Mouse (Mus musculus) right cerebral cortex, postnatal 14 days (tissue): ENCODE results near the gene Aqp3.

ENCODE experiments used
- DNase-seq: peaks from one replicate; pipeline ENCODE4 v3.0.0; 2022

Gene Aqp3

GRCm38 (mm10) chr4:41057361-41057760, 40.6 kb downstream of the Aqp3 start:
- DNase-seq: no peak

GRCm38 (mm10) chr4:41056742-41057332, 41.1 kb downstream of the Aqp3 start:
- no peak for DNase-seq

DNA sequence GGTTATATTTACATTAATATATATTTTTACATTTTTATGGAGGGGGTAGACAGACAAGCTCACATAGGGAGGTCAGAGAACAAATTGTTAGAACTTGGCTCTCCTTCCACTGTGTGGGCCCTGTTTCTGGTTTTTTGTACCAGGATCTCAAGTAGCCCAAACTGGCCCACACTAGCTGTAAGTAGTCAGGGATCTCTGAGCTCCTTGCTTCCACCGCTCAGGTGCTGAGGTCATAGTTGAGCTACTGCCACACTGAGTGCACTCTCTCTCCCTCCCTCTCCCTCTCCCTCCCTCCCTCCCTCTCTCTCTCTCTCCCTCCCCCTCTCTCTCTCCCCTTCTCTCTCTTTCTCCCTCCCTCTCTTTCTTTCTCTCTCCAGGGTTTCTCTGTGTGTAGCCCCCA, 41.7 kb downstream of the Aqp3 start:
- DNase-seq: no peak

DNA sequence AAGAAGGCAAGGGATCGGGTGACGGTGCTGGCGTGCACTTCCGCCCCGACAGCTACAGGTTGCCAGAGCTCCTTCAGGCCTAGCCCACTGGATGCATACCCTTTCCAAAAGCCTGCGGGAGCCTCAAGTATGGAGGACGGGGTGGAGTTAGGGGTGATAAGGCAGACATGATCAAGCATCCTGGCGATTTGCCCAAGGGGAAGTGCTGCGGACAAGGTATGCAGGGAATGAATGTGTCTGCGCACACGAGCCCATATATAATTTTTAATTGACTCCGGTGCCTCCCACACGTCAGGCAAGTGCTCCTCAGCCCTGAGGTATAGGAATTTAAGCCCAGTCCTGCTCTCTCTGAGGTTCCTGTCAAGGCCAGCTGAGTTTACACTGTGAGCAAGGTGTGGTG, 42.9 kb downstream of the Aqp3 start:
- DNase-seq: no peak

GRCm38 (mm10) chr4:41051781-41052180, 46.2 kb downstream of the Aqp3 start:
- DNase-seq: no peak

DNA sequence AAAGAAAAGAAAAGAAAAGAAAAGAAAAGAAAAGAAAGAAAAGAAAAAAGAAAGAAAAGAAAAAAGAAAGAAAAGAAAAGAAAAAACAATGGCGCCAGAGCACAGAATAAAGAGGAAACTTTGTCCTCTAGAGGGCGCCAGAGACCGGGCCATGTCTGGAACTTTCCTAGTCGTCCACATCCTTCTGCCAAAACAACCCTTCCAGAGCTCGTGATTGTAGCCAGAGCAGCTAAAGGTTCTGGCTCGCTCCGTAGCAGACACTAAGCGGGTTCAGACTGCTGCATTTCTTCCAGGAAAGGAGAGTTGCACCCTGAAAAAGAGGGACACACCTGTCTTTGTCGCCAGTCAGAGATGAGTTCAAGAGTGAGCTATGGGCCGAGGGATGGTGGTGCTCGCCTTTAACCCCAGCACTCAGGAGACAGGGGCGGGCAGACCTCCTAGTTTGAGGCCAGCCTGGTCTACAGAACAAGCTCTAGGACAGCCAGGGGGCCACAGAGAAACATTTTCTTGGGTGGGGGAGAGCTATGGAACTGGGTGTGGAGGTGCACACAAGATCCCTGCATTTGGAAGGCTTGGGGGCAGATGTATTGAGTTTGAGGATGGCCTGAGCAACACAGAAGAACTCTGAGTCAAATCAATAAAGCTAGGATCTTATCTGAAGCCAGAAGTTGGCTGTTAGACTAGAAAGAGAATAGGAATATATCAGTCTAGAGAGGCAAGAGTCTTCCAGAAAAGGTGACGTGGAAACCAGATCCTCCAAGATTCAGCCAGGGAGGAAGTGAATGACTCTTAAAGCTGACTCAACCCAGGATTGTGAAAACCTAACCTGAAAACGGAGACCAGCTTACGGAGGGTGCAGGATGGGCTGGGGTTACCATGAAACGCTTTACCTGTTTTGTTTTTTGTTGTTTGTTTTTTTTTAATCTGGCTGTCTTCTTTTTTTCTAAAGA, 47.0 kb downstream of the Aqp3 start:
- peak; percentile 92 for DNase-seq

GRCm38 (mm10) chr4:41048926-41049325, 49.1 kb downstream of the Aqp3 start:
- no peak for DNase-seq

- DNase-seq: no peak
These were observed 50.3 kb downstream of the Aqp3 start, which contains the start of gene Aqp7 for GRCm38 (mm10) chr4:41047524-41048271. Aqp7 (minus strand) TSS chr4:41048139.

GRCm38 (mm10) chr4:41046254-41046795, 51.7 kb downstream of the Aqp3 start:
- DNase-seq: no peak

DNA sequence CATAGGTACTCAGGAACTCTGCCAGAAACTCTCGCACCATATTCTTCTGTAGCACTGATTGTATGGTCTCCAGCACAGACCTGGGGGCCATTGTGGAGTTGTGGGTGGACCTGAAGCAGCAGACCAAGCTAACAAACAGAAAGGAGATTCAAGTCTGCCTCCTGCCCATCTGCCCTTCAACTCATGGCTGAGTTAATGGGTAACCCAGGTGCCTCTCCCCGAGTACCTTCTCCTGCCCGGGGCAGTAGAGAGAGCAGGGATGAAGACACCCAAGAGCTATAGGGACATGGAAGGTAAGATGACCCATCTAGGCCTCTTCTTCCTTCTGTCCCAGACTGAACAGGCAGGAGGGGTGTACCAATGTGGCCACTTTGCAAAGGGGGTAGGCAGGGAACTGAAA, 52.7 kb downstream of the Aqp3 start:
- no peak for DNase-seq

DNA sequence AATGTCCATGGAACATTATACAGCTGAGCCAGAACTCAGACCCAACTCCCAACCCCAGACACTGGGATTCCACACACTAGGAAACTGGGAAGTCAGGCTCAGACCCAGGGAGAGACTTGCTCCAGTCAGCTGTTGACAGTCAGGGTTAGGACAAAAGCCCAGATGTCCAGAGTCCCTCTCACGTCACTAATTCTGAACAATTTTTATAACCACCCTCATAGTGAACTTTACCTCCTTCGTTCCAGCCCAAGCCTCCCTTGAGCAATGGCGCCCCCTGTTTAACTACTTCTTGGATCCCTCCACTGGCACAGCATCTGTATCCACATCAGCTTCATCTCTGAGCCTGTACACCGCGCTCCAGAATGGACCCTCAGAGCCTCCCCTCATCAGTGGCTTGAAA, 54.0 kb downstream of the Aqp3 start:
- no peak for DNase-seq

- DNase-seq: no peak
These were observed 55.1 kb downstream of the Aqp3 start for GRCm38 (mm10) chr4:41042880-41043279.
